Mouse (Mus musculus): ENCODE measurements around the gene Ccnyl1. TPM values are rescaled to one million over a fixed set of nuclear protein-coding genes. Genes with fewer than 3 reads are reported as not detected.
"Not testable (repeated sequence)": the region's sequence is repeated elsewhere in the genome, so short reads cannot be mapped to it uniquely, and the experiment has no call there.

Ccnyl1 gene
- polyA plus RNA-seq (2014; fragmentation: Nextera tagmentation; extraction: Ambion mirVana): 6.4 and 6.9 TPM in 2 replicates

- peak within 1 kb of the TSS; percentile 73 for H3K27ac ChIP-seq (ENCODE audit: low read depth, low read length)
- peak within 1 kb of the TSS; percentile 78 for H3K9ac ChIP-seq (replicated peaks; ENCODE audit: low read depth, low read length)
- ATAC-seq (ENCODE audit: low read depth): peak; percentile 100
- under 1% methylated on average over 61 of the region's 71 CpGs for WGBS
- peak within 1 kb of the TSS; percentile 94 for H3K4me3 ChIP-seq (ENCODE audit: low read depth, low read length)
- H3K9me3 ChIP-seq (ENCODE audit: control insufficient read depth, low read length): no peaks in the 10 kb centered on the region
- peak within 1 kb of the TSS; percentile 92 for H3K4me2 ChIP-seq (ENCODE audit: low read depth, low read length)
- peaks cover 15% of the 10 kb centered on the region for H3K4me1 ChIP-seq (ENCODE audit: control insufficient read depth, insufficient read depth, low read length)
- no peaks in the 10 kb centered on the region for H3K27me3 ChIP-seq (ENCODE audit: control insufficient read depth, insufficient read depth, low read length)
- H3K36me3 ChIP-seq (ENCODE audit: control insufficient read depth, insufficient read depth, low read length): no peaks in the 10 kb centered on the region
Observed at GRCm38 (mm10) chr1:64690213-64691013, at the start of gene Ccnyl1. TSS of gene Ccnyl1 (plus strand) at chr1:64690455.

DNA sequence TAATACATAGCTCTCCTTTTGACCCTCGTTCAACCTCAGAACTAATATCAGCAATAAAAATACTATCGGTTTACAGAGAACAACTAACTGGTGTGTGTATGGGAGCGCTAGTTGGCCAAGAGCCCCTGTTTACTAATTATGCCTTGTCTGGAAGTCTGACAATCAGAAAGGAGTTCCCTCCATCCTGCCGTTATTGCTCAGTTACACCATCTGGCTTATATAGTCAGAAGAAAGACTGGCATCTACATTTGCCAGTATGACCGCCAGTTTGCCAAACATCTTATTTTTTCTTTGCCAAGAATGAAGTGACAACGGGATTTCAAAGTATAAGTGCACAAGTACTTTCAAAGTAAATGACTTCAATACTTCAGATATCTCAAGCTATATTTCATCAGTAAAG is 49.2 kb upstream of the Ccnyl1 start:
- Histone ChIP-seq H3K4me3 (ENCODE audit: low read depth, low read length) (no peak overlapping the region), H3K4me2 (ENCODE audit: low read depth, low read length) (no peak overlapping the region), H3K9me3 (ENCODE audit: control insufficient read depth, low read length) (no peaks in the 10 kb centered on the region), H3K4me1 (ENCODE audit: control insufficient read depth, insufficient read depth, low read length) (no peaks in the 10 kb centered on the region), H3K9ac (replicated peaks; ENCODE audit: low read depth, low read length) (no peak overlapping the region), H3K36me3 (ENCODE audit: control insufficient read depth, insufficient read depth, low read length) (no peaks in the 10 kb centered on the region), H3K27ac (ENCODE audit: low read depth, low read length) (no peak overlapping the region), H3K27me3 (ENCODE audit: control insufficient read depth, insufficient read depth, low read length) (no peaks in the 10 kb centered on the region)
- ATAC-seq (ENCODE audit: low read depth): no peak
- 88% methylated on average over 6 of the region's 6 CpGs for WGBS

DNA sequence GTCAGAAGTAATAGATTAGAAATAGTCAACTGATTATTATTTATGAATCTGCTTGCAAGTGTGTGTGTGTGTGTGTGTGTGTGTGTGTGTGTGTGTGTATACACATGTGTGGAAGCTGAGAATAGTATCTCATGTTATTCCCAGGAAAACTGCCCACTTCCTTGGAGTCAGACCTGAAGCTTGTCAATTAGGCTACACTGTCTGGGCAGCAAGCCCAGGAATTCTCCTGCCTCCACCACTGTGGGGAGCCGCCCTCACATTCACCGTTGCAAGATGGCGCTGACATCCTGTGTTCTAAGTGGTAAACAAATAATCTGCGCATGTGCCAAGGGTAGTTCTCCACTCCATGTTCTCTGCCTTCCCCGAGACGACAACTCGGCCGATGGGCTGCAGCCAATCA is 47.7 kb upstream of the Ccnyl1 start:
- ATAC-seq (ENCODE audit: low read depth); H3K4me1 ChIP-seq (ENCODE audit: control insufficient read depth, insufficient read depth, low read length); H3K27me3 ChIP-seq (ENCODE audit: control insufficient read depth, insufficient read depth, low read length); H3K36me3 ChIP-seq (ENCODE audit: control insufficient read depth, insufficient read depth, low read length); H3K9ac ChIP-seq (replicated peaks; ENCODE audit: low read depth, low read length); H3K4me3 ChIP-seq (ENCODE audit: low read depth, low read length); H3K27ac ChIP-seq (ENCODE audit: low read depth, low read length); H3K9me3 ChIP-seq (ENCODE audit: control insufficient read depth, low read length); H3K4me2 ChIP-seq (ENCODE audit: low read depth, low read length): not testable (repeated sequence)
- 97% methylated on average over 8 of the region's 8 CpGs for WGBS

DNA sequence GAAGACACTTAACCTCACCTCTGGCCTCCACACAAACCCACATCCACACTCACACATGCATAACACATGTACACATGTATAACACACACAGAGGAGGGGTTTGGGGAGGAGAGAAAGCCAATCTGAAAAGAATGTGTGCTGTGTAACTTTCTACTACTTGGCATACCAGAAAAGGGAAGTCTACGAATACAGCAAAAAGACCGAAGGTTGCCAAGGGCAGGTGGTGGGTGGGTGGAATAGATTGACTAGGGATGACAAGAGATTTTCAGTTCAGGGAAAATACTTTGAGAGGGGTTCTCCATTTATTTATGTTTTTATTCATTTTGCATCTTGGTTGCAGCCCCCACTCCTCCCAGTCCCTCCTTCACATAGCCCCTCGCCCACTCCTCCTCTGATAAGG is 45.7 kb upstream of the Ccnyl1 start:
- no peaks in the 10 kb centered on the region for H3K27me3 ChIP-seq (ENCODE audit: control insufficient read depth, insufficient read depth, low read length)
- no peak for ATAC-seq (ENCODE audit: low read depth)
- 90% methylated on average over 3 of the region's 3 CpGs for WGBS
- H3K4me1 ChIP-seq (ENCODE audit: control insufficient read depth, insufficient read depth, low read length): no peaks in the 10 kb centered on the region
- no peak overlapping the region for H3K4me2 ChIP-seq (ENCODE audit: low read depth, low read length)
- H3K9ac ChIP-seq (replicated peaks; ENCODE audit: low read depth, low read length): no peak overlapping the region
- H3K27ac ChIP-seq (ENCODE audit: low read depth, low read length): no peak overlapping the region
- no peaks in the 10 kb centered on the region for H3K36me3 ChIP-seq (ENCODE audit: control insufficient read depth, insufficient read depth, low read length)
- H3K4me3 ChIP-seq (ENCODE audit: low read depth, low read length): no peak overlapping the region
- H3K9me3 ChIP-seq (ENCODE audit: control insufficient read depth, low read length): no peaks in the 10 kb centered on the region

GRCm38 (mm10) chr1:64649362-64650124 is 40.7 kb upstream of the Ccnyl1 start:
- Histone ChIP-seq H3K4me3 (ENCODE audit: low read depth, low read length) (no peak overlapping the region), H3K4me1 (ENCODE audit: control insufficient read depth, insufficient read depth, low read length) (no peaks in the 10 kb centered on the region), H3K36me3 (ENCODE audit: control insufficient read depth, insufficient read depth, low read length) (no peaks in the 10 kb centered on the region), H3K9ac (replicated peaks; ENCODE audit: low read depth, low read length) (no peak overlapping the region), H3K9me3 (ENCODE audit: control insufficient read depth, low read length) (no peaks in the 10 kb centered on the region), H3K27ac (ENCODE audit: low read depth, low read length) (no peak overlapping the region), H3K27me3 (ENCODE audit: control insufficient read depth, insufficient read depth, low read length) (no peaks in the 10 kb centered on the region), H3K4me2 (ENCODE audit: low read depth, low read length) (no peak overlapping the region)
- ATAC-seq (ENCODE audit: low read depth): no peak
- WGBS: 75% methylated on average over 11 of the region's 11 CpGs

- Histone ChIP-seq H3K4me2 (ENCODE audit: low read depth, low read length) (no peak overlapping the region), H3K27ac (ENCODE audit: low read depth, low read length) (no peak overlapping the region), H3K4me1 (ENCODE audit: control insufficient read depth, insufficient read depth, low read length) (no peaks in the 10 kb centered on the region), H3K4me3 (ENCODE audit: low read depth, low read length) (no peak overlapping the region), H3K9ac (replicated peaks; ENCODE audit: low read depth, low read length) (no peak overlapping the region), H3K36me3 (ENCODE audit: control insufficient read depth, insufficient read depth, low read length) (no peaks in the 10 kb centered on the region), H3K9me3 (ENCODE audit: control insufficient read depth, low read length) (no peaks in the 10 kb centered on the region), H3K27me3 (ENCODE audit: control insufficient read depth, insufficient read depth, low read length) (no peaks in the 10 kb centered on the region)
- 95% methylated on average over 6 of the region's 6 CpGs for WGBS
- ATAC-seq (ENCODE audit: low read depth): no peak
Observed at GRCm38 (mm10) chr1:64653701-64654100, 36.6 kb upstream of the Ccnyl1 start.

DNA sequence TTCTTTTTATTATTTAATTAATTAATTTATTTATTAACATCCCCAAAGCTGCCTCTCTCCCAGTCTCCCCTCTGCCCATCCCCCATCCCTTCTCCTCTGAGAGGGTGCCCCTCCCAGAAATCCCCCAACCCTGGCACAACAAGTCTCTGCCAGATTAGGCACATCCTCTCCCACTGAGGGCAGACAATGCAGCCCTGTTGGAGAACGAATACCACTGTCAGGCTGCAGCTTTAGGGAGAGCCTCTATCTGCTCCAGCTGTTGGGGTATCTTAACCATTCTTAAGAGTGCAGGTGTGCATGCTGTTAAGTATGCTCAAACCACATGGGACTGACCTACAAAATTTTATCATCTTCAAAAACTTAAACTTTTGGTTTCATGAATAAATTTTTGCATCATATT is 34.8 kb upstream of the Ccnyl1 start:
- no peaks in the 10 kb centered on the region for H3K36me3 ChIP-seq (ENCODE audit: control insufficient read depth, insufficient read depth, low read length)
- no peak for ATAC-seq (ENCODE audit: low read depth)
- 3% methylated on average over 1 of the region's 1 CpGs for WGBS
- H3K9ac ChIP-seq (replicated peaks; ENCODE audit: low read depth, low read length): no peak overlapping the region
- no peak overlapping the region for H3K4me3 ChIP-seq (ENCODE audit: low read depth, low read length)
- no peaks in the 10 kb centered on the region for H3K4me1 ChIP-seq (ENCODE audit: control insufficient read depth, insufficient read depth, low read length)
- H3K9me3 ChIP-seq (ENCODE audit: control insufficient read depth, low read length): no peaks in the 10 kb centered on the region
- H3K27ac ChIP-seq (ENCODE audit: low read depth, low read length): no peak overlapping the region
- no peak overlapping the region for H3K4me2 ChIP-seq (ENCODE audit: low read depth, low read length)
- H3K27me3 ChIP-seq (ENCODE audit: control insufficient read depth, insufficient read depth, low read length): no peaks in the 10 kb centered on the region

DNA sequence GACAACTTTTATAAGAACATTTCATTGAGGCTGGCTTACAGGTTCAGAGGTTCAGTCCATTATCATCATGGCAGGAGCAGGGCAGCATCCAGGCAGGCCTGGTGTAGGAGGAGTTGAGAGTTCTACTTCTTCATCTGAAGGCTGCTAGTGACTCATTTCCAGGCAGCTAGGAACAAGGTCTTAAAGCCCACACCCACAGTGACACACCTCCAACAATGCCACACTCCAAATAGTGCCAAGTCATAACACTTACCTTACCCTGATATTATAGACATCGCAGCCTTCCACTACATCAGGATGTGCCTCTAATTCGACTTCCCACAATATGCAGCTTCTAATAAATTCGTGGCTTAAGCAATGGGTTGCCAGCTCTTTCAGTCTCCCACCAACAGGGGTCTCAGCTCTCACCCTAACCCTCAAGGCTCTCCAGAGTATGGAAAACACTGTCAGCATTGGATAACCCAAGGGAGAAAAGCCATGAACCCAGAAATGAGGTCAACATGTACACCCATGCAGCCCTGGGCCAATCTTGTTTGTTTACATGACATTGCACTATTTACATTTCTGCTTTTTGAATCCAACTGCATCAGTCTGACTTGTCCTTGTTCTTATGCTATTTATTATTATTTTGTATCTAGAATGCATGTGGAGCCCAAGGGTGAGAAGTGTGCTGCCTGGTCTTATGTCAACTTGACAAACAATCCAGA is 33.7 kb upstream of the Ccnyl1 start:
- Histone ChIP-seq H3K27ac (ENCODE audit: low read depth, low read length) (no peak overlapping the region), H3K4me3 (ENCODE audit: low read depth, low read length) (no peak overlapping the region), H3K4me1 (ENCODE audit: control insufficient read depth, insufficient read depth, low read length) (no peaks in the 10 kb centered on the region), H3K9me3 (ENCODE audit: control insufficient read depth, low read length) (no peaks in the 10 kb centered on the region), H3K4me2 (ENCODE audit: low read depth, low read length) (no peak overlapping the region), H3K9ac (replicated peaks; ENCODE audit: low read depth, low read length) (no peak overlapping the region), H3K36me3 (ENCODE audit: control insufficient read depth, insufficient read depth, low read length) (no peaks in the 10 kb centered on the region), H3K27me3 (ENCODE audit: control insufficient read depth, insufficient read depth, low read length) (no peaks in the 10 kb centered on the region)
- 86% methylated on average over 3 of the region's 3 CpGs for WGBS
- no peak for ATAC-seq (ENCODE audit: low read depth)

DNA sequence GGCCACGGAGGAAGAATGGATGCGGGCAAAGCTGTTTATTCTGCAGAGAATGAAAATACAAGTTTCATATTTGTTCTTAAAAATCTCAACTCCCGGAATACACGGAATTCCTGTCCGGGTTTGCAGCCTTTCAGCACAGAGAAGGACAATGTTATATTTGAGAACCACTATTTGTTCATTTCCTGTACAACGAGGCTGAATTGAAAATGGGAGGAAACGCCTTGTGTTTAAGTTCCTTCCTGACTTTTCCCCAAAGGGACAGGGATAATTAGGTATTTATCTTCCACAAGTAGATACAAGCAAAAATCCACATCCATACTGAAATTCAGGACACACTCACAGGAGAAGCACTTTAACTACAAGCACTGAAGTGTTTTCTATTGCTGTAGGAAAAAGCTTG is 31.4 kb upstream of the Ccnyl1 start:
- Histone ChIP-seq H3K4me2 (ENCODE audit: low read depth, low read length) (no peak overlapping the region), H3K9me3 (ENCODE audit: control insufficient read depth, low read length) (no peaks in the 10 kb centered on the region), H3K9ac (replicated peaks; ENCODE audit: low read depth, low read length) (no peak overlapping the region), H3K27me3 (ENCODE audit: control insufficient read depth, insufficient read depth, low read length) (no peaks in the 10 kb centered on the region), H3K27ac (ENCODE audit: low read depth, low read length) (no peak overlapping the region), H3K36me3 (ENCODE audit: control insufficient read depth, insufficient read depth, low read length) (no peaks in the 10 kb centered on the region), H3K4me3 (ENCODE audit: low read depth, low read length) (no peak overlapping the region), H3K4me1 (ENCODE audit: control insufficient read depth, insufficient read depth, low read length) (no peaks in the 10 kb centered on the region)
- ATAC-seq (ENCODE audit: low read depth): no peak
- 67% methylated on average over 7 of the region's 7 CpGs for WGBS
